Mouse (Mus musculus) neural tube, embryonic 11.5 days (tissue): Measurements from ENCODE around the gene Prdm10. TPM values are rescaled to one million over a fixed set of nuclear protein-coding genes. Genes with fewer than 3 reads are reported as not detected.

Experiments
- ATAC-seq: fragments of 200-750 bp; cut with Nextera tagmentation; 2 replicates; pipeline ENCODE4 v1.8.0; 2017; ENCODE audit warnings: moderate number of reproducible peaks, mild to moderate bottlenecking, moderate TSS enrichment, moderate library complexity; ENCODE audit not compliant: insufficient read depth, low FRiP score, low TSS enrichment
- DNase-seq: peaks from one replicate; pipeline ENCODE4 v3.0.0-alpha.2; 2015; ENCODE audit warnings: low spot score
- H3K27ac ChIP-seq: fragments of 300-500 bp; sonication (generic); 2 replicates; pipeline ENCODE4 v1.5.1; 2014; ENCODE audit warnings: low read depth, mild to moderate bottlenecking, low read length
- H3K27me3 ChIP-seq: fragments of 300-500 bp; sonication (generic); 2 replicates; pipeline ENCODE4 v1.6.1; 2014; ENCODE audit warnings: mild to moderate bottlenecking, low read length, mixed read lengths; ENCODE audit not compliant: control insufficient read depth, insufficient read depth
- H3K36me3 ChIP-seq: fragments of 300-500 bp; sonication (generic); 2 replicates; pipeline ENCODE4 v1.6.1; 2014; ENCODE audit warnings: mild to moderate bottlenecking, low read length, moderate library complexity, mixed read lengths; ENCODE audit not compliant: control insufficient read depth, insufficient read depth
- H3K4me1 ChIP-seq: fragments of 300-500 bp; sonication (generic); 2 replicates; pipeline ENCODE4 v1.6.1; 2014; ENCODE audit warnings: low read length, mixed read lengths; ENCODE audit not compliant: control insufficient read depth, insufficient read depth
- H3K4me2 ChIP-seq: fragments of 300-500 bp; sonication (generic); 2 replicates; pipeline ENCODE4 v1.6.1; 2014; ENCODE audit warnings: low read depth, mild to moderate bottlenecking, moderate library complexity
- H3K4me3 ChIP-seq: fragments of 300-500 bp; sonication (generic); 2 replicates; pipeline ENCODE4 v1.5.1; 2014; ENCODE audit warnings: low read depth, low read length
- H3K9ac ChIP-seq: fragments of 300-500 bp; sonication (generic); 2 replicates; pipeline ENCODE4 v1.6.1; 2014; ENCODE audit warnings: mild to moderate bottlenecking, low read length
- H3K9me3 ChIP-seq: fragments of 300-500 bp; sonication (generic); 2 replicates; pipeline ENCODE4 v1.6.1; 2016; ENCODE audit warnings: low read length; ENCODE audit not compliant: control insufficient read depth
- WGBS: fragments of 180-500 bp; shearing (Covaris S2); extraction: QIAGEN DNeasy Blood & Tissue Kit; methylation state at CpG from one replicate; pipeline ENCODE4 v1.1.7; 2014; 5-methylcytosine and 5-hydroxymethylcytosine counted together
- polyA plus RNA-seq: library from polyadenylated mRNA; unstranded; fragments of >200 nt; fragmentation: Nextera tagmentation; extraction: Ambion mirVana; gene quantifications from 2 replicates; pipeline ENCODE4 v1.2.1, GENCODE M21; 2014

The Prdm10 gene
- polyA plus RNA-seq, 1 experiment from 2014 or later: 9.2 TPM

DNA sequence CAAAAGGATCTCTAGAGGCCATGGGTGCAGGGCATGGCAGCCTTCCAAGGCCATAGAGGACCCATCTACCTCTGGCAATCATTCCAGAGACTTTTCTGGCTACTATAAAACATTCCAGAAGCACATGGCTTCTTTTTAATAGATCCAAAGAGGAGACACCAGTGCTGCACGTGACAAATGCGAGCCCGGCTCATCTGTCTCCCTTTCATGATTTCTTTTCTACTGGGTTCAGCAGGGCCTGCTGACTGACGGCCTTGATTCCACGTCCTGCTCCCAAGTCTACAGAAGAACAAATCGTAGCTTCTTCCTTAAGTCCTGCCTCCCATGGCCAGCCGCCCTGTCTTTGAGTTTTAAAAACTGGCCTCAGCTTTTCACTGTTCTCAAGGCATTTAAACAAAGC is 1.7 kb upstream of the Prdm10 start:
- no peak overlapping the region for H3K4me2 ChIP-seq
- ATAC-seq (no peak), DNase-seq (no peak)
- H3K27me3 ChIP-seq: no peaks in the 10 kb centered on the region
- peak overlapping the region; percentile 100; the same call in 1 of the 2 replicates for H3K27ac ChIP-seq
- no peak overlapping the region for H3K9ac ChIP-seq
- H3K36me3 ChIP-seq: no peaks in the 10 kb centered on the region
- H3K9me3 ChIP-seq: no peaks in the 10 kb centered on the region
- no peak overlapping the region for H3K4me3 ChIP-seq
- 68% methylated on average over 7 of the region's 7 CpGs for WGBS
- H3K4me1 ChIP-seq: peaks cover 18% of the 10 kb centered on the region

DNA sequence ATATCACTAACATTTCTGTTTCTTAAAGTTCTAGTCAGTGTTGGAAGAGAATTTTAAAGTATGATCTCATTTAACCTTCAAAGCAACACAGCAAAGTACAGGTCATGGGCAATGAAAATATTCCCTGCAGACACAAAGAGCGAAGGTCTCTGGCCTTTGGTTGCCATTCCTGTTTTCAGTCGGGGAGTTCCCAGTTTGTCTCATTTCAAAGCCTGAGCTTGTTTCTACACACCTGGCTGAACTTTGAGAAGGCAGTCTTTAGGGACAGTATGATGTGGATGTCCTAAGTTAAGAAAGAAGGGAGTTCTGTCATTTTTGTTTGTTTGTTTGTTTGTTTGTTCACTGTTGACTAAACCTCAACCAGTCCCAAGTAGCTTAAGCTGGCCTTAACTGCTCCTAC is 1.0 kb upstream of the Prdm10 start:
- peaks cover 18% of the 10 kb centered on the region for H3K4me1 ChIP-seq
- H3K27me3 ChIP-seq: no peaks in the 10 kb centered on the region
- peak overlapping the region; percentile 68 for H3K9ac ChIP-seq
- H3K4me2 ChIP-seq: peak overlapping the region; percentile 57
- H3K4me3 ChIP-seq: peak overlapping the region; percentile 88
- H3K9me3 ChIP-seq: no peaks in the 10 kb centered on the region
- H3K27ac ChIP-seq: peak overlapping the region; percentile 100
- H3K36me3 ChIP-seq: no peaks in the 10 kb centered on the region
- DNase-seq (no peak), ATAC-seq (no peak)
- WGBS: 51% methylated on average over 2 of the region's 2 CpGs

DNA sequence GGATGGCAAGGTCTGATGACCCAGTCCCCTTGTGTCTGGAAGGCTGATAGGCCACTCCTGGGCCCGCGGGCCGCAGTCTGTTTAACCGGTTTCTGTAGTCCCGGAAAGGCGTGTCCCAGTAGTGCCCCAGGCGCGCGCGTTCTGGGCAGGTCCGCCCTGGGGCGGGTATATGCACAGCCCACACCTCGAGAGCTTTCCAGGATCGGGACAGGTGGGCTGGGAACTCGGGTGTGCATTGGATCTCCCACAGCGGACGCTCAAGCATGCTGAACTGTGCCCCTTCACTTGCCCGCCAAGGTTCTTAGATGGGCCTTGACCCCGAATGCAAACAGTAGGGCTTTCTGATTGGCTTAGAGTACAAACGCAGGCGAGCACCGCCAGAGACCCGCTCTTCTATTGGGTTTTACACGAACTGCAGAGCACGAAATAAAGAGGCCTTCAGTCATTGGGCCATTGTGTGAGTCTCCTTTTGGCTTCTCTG is 413 bp upstream of the Prdm10 start:
- no peaks in the 10 kb centered on the region for H3K9me3 ChIP-seq
- H3K27ac ChIP-seq: peak overlapping the region; percentile 100
- H3K4me1 ChIP-seq: peaks cover 18% of the 10 kb centered on the region
- peak overlapping the region; percentile 88 for H3K4me3 ChIP-seq
- ATAC-seq (peak; percentile 84), DNase-seq (no peak)
- 0% methylated on average over 25 of the region's 25 CpGs for WGBS
- H3K4me2 ChIP-seq: peak overlapping the region; percentile 57
- H3K9ac ChIP-seq: peak overlapping the region; percentile 68
- no peaks in the 10 kb centered on the region for H3K27me3 ChIP-seq
- H3K36me3 ChIP-seq: no peaks in the 10 kb centered on the region

DNA sequence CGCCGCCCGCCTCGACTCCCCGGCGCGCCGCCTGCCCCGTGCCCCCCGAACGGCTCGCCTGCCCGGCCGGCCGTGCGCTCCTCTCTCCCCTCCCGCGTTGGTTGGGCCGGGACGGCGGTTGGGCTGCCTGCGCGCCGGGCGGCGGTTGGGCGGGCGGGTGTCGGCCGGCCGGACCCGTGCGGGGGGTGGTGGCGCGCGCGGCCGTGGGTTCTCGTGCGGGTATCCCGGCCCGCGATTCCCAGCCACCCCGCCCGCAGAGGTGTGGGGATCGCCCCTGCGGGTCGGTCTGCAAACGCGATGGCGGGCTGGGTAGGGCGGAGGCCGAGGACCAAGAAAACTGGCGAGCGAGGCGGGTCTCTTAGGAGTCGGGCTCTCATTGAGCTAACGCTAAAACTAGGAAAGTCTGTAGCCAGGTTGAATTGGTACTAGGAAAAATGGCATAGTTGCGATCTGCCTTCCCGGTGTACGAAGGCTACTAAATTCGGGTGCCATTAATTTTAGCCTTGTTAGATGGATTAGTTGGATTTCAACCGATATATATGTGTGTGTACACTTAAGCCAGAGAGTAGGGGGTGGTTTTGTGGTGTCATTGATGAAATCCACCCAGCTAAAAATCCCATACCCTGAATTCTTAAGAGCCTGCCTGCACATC is 799 bp downstream of the Prdm10 start:
- Histone ChIP-seq H3K4me3 (peak overlapping the region; percentile 88), H3K27ac (peak overlapping the region; percentile 100), H3K36me3 (no peaks in the 10 kb centered on the region), H3K4me1 (peaks cover 18% of the 10 kb centered on the region), H3K4me2 (peak overlapping the region; percentile 69), H3K27me3 (no peaks in the 10 kb centered on the region), H3K9me3 (no peaks in the 10 kb centered on the region), H3K9ac (peak overlapping the region; percentile 98)
- under 1% methylated on average over 61 of the region's 63 CpGs for WGBS
- ATAC-seq (peak; percentile 53), DNase-seq (no peak)

DNA sequence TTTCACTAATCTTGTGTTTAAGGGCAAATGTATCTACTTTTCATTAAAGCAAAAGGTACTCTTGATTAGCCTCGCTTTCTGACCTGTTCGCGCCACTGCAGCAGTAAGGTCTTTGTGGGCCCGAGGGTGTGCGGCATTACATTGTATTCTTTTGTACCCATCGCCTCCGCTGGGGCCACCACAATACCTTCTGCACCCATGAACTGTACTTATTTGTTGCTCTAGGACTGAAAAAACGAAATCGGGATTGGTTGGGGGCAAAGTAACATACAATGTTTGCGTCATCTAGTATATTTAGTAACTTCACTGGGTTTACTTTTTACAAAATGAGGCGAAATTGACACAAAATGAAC is 1.3 kb downstream of the Prdm10 start:
- Histone ChIP-seq H3K9ac (peak overlapping the region; percentile 98), H3K27me3 (no peaks in the 10 kb centered on the region), H3K4me1 (peaks cover 18% of the 10 kb centered on the region), H3K4me3 (peak overlapping the region; percentile 88), H3K9me3 (no peaks in the 10 kb centered on the region), H3K27ac (peak overlapping the region; percentile 100), H3K36me3 (no peaks in the 10 kb centered on the region), H3K4me2 (peak overlapping the region; percentile 69)
- WGBS: 5% methylated on average over 11 of the region's 11 CpGs
- peak; percentile 61 for DNase-seq
- no peak for ATAC-seq

DNA sequence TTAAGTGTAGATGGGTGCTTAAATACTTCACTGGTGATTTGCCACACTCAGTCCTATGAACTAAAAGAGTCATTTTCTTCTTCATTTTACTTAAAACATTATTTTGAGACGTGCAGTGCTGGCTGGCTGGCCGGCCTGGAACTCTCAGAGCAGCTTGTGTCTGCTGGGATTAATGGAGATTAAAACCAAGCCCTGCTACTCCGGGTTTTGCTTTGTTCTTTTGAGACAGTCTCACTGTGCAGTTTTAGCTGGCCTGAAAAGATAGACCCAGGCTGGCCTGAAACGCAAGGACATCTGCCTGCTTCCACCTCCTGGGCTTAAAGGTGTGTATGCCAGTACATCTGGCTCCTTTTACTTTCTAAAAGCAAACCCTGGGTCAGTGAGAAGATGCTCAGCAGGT is 2.2 kb downstream of the Prdm10 start:
- H3K4me3 ChIP-seq: 0 out of 2 replicates have a peak overlapping the region, but pooled peaks have one; percentile 88

DNA sequence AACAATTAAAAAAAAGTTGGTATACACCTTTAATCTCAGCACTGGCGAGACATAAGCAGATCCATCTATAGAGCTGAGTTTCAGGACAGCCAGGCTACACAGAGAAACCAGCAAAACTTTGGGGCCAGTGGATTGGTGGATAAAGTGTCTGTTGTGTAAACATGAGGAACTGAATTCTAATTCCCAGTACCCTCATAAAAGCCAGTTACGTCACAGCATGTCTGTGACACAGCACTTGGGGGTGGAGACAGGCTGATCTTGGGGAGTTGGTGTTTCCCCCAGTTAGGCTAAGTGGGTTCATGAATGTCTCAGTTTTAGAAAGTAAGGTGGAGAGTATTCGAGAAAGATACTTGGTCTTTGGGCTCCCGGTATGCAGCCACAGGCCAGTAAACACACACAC is 2.7 kb downstream of the Prdm10 start:
- no peak for DNase-seq

More for the DNA sequence above, 2.2 kb downstream of the Prdm10 start:
- ATAC-seq (no peak), DNase-seq (no peak)
- 55% methylated on average over 4 of the region's 4 CpGs for WGBS
- Histone ChIP-seq H3K27me3 (no peaks in the 10 kb centered on the region), H3K9me3 (no peaks in the 10 kb centered on the region), H3K4me1 (peaks cover 18% of the 10 kb centered on the region), H3K4me2 (peak overlapping the region; percentile 69), H3K27ac (0 out of 2 replicates have a peak overlapping the region, but pooled peaks have one; percentile 45), H3K9ac (peak overlapping the region; percentile 32), H3K36me3 (no peaks in the 10 kb centered on the region)

DNA sequence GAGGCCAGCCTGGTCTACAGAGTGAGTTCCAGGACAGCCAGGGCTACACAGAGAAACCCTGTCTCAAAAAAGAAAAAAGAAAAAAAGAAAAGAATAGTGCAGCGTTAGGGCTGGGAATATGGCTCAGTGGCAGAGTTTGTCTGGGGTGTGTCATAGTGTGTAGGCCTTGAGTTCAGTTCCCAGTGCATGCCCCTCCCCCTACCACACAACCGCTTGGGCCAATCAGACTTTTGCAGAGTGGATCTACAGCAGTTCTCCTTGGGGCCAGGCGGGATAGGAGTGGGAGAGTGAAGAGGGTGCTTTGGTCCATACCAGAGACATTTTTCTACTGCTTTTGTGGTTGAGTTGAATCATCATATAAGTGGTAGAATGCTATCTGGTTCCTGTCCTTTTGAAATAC is 3.6 kb downstream of the Prdm10 start:
- ATAC-seq (no peak), DNase-seq (no peak)
- Histone ChIP-seq H3K27ac (no peak overlapping the region), H3K27me3 (no peaks in the 10 kb centered on the region), H3K4me1 (peaks cover 14% of the 10 kb centered on the region), H3K4me2 (no peak overlapping the region), H3K36me3 (no peaks in the 10 kb centered on the region), H3K9ac (no peak overlapping the region), H3K4me3 (no peak overlapping the region), H3K9me3 (no peaks in the 10 kb centered on the region)
- 90% methylated on average over 3 of the region's 3 CpGs for WGBS

More for the DNA sequence above, 2.7 kb downstream of the Prdm10 start:
- Histone ChIP-seq H3K36me3 (no peaks in the 10 kb centered on the region), H3K27ac (no peak overlapping the region), H3K9me3 (no peaks in the 10 kb centered on the region), H3K27me3 (no peaks in the 10 kb centered on the region), H3K9ac (no peak overlapping the region), H3K4me2 (no peak overlapping the region), H3K4me1 (peaks cover 18% of the 10 kb centered on the region), H3K4me3 (no peak overlapping the region)
- no peak for ATAC-seq
- WGBS: 89% methylated on average over 4 of the region's 4 CpGs

DNA sequence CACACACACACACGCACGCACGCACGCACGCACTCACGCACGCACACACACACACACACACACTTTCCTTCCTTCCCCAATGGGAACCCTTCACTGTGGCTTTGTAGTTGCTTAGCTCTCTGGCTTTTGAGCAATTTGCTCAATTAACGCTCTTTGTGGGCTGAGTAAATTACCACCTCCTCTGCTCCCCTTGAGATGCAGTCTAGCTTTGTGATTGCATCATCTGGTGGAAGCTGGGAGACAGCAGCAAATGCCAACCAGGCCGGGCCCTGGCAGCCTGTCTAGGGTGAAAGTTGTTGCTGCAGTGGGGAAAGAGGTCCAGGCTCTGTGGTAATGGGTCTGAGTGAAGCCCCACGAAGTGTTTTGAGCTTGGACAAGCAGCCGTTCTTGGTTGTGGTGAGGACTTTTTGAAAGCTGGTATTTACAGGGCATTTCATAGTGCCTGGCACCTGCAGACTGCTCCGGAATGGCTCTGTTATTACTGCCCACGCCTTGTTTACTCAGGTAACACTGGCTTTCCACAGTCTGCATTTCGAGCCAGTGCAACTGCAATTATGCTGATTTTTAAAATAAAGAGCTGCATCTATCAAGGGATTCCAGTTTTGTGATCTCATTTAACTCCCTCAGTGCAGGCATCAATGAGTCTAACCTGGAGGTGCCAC is 10.0 kb downstream of the Prdm10 start:
- Histone ChIP-seq H3K27ac (no peak overlapping the region), H3K36me3 (no peaks in the 10 kb centered on the region), H3K4me3 (no peak overlapping the region), H3K9me3 (no peaks in the 10 kb centered on the region), H3K27me3 (no peaks in the 10 kb centered on the region), H3K4me2 (no peak overlapping the region), H3K4me1 (no peaks in the 10 kb centered on the region), H3K9ac (no peak overlapping the region)
- no peak for DNase-seq
- 81% methylated on average over 14 of the region's 14 CpGs for WGBS
- no peak for ATAC-seq
